Mouse (Mus musculus) CH12.LX (cell line): ENCODE measurements around the gene Tfdp2. TPM values are rescaled to one million over a fixed set of nuclear protein-coding genes. Genes with fewer than 3 reads are reported as not detected.

Experiments used
- DNase-seq: peaks from one replicate; pipeline ENCODE4 v3.0.0-alpha.2; 2013; ENCODE audit errors: extremely low read depth
- H3K27ac ChIP-seq: 2 replicates; pipeline ENCODE4 v1.5.1; 2012; ENCODE audit warnings: low read depth, mild to moderate bottlenecking, control low read depth, moderate library complexity; ENCODE audit not compliant: insufficient read depth
- H3K27me3 ChIP-seq: replicated peaks from 2 replicates; pipeline ENCODE3; 2012; ENCODE audit warnings: inconsistent platforms
- H3K36me3 ChIP-seq, 2 experiments: replicated peaks in 1 of 2; 2 replicates each; pipeline versions ENCODE3 to v1.6.1; 2012; ENCODE audit warnings: inconsistent platforms in 1 of 2, low read length in 1 of 2, mild to moderate bottlenecking in 1 of 2, mixed read lengths in 1 of 2, moderate library complexity in 1 of 2; ENCODE audit not compliant: control insufficient read depth in 1 of 2, insufficient read depth in 1 of 2
- H3K4me1 ChIP-seq, 2 experiments: 2 replicates each; pipeline ENCODE4 v1.6.1; 2012; ENCODE audit warnings: inconsistent platforms in 1 of 2, moderate library complexity in 1 of 2; ENCODE audit not compliant: insufficient read depth in 2 of 2, control insufficient read depth in 1 of 2
- H3K4me2 ChIP-seq: 2 replicates; pipeline ENCODE4 v1.6.1; 2012; ENCODE audit warnings: low read depth, mild to moderate bottlenecking, control low read depth; ENCODE audit not compliant: poor library complexity, insufficient read depth, severe bottlenecking
- H3K4me3 ChIP-seq, 3 experiments: fragments of 150-350 bp in 1 of 3; sonication (generic) in 1 of 3; replicated peaks in 1 of 3; 2 replicates each; pipeline versions ENCODE3 to v1.5.1; 2011 to 2012; ENCODE audit warnings: low read depth in 2 of 3, low read length in 2 of 3, mild to moderate bottlenecking in 2 of 3, moderate library complexity in 2 of 3, control low read depth in 1 of 3, improper control_type of control experiment in 1 of 3, inconsistent platforms in 1 of 3, mixed read lengths in 1 of 3; ENCODE audit not compliant: poor library complexity in 1 of 3
- H3K79me2 ChIP-seq: replicated peaks from 2 replicates; pipeline ENCODE4 v1.6.1; 2012; ENCODE audit warnings: mild to moderate bottlenecking, moderate library complexity; ENCODE audit not compliant: control insufficient read depth, poor library complexity, insufficient read depth, severe bottlenecking; ENCODE audit errors: extremely low read depth
- H3K9ac ChIP-seq: 2 replicates; pipeline ENCODE4 v1.6.1; 2012; ENCODE audit warnings: low read depth, mild to moderate bottlenecking, control low read depth, moderate library complexity; ENCODE audit not compliant: insufficient read depth
- H3K9me3 ChIP-seq: replicated peaks from 2 replicates; pipeline ENCODE3; 2012; ENCODE audit warnings: low read length, inconsistent platforms, mixed read lengths
- CHD2 ChIP-seq: IDR thresholded peaks from 2 replicates; pipeline ENCODE4 v1.6.1; 2011; ENCODE audit warnings: low read length, improper control_type of control experiment
- CTCF ChIP-seq, 2 experiments: IDR thresholded peaks in 1 of 2; conservative IDR thresholded peaks in 1 of 2; 2 replicates each; pipeline ENCODE4 v1.5.1; 2011 to 2012; ENCODE audit warnings: low read depth in 2 of 2, low read length in 2 of 2, improper control_type of control experiment in 1 of 2, inconsistent platforms in 1 of 2, mild to moderate bottlenecking in 1 of 2, moderate library complexity in 1 of 2
- E2F4 ChIP-seq: IDR thresholded peaks from 2 replicates; pipeline ENCODE4 v1.6.1; 2011; ENCODE audit warnings: low read depth, low read length, improper control_type of control experiment; ENCODE audit not compliant: insufficient replicate concordance
- EP300 ChIP-seq: IDR thresholded peaks from 2 replicates; pipeline ENCODE4 v1.6.1; 2011; ENCODE audit warnings: low read length, improper control_type of control experiment
- ETS1 ChIP-seq: conservative IDR thresholded peaks from 2 replicates; pipeline ENCODE4 v1.6.1; 2012; ENCODE audit warnings: low read depth, mild to moderate bottlenecking, inconsistent platforms, low read length, improper control_type of control experiment, moderate library complexity
- JUN ChIP-seq: IDR thresholded peaks from 2 replicates; pipeline ENCODE4 v1.6.1; 2011; ENCODE audit warnings: low read depth, mild to moderate bottlenecking, low read length, improper control_type of control experiment, moderate library complexity; ENCODE audit not compliant: insufficient read depth
- JUND ChIP-seq: conservative IDR thresholded peaks from 2 replicates; pipeline ENCODE4 v1.6.1; 2011; ENCODE audit warnings: low read depth, low read length, improper control_type of control experiment
- MEF2A ChIP-seq: IDR thresholded peaks from 2 replicates; pipeline ENCODE4 v1.6.1; 2014; ENCODE audit warnings: low read depth, mild to moderate bottlenecking, inconsistent platforms, low read length, improper control_type of control experiment, borderline replicate concordance
- ZC3H11A ChIP-seq: IDR thresholded peaks from 2 replicates; pipeline ENCODE4 v1.6.1; 2012; ENCODE audit warnings: low read depth, mild to moderate bottlenecking, inconsistent platforms, low read length, improper control_type of control experiment
- ZMIZ1 ChIP-seq: IDR thresholded peaks from 2 replicates; pipeline ENCODE4 v1.6.1; 2012; ENCODE audit warnings: low read depth, mild to moderate bottlenecking, inconsistent platforms, low read length, improper control_type of control experiment
- dilution Hi-C: fragments of 300-500 bp; cut with MboI; formaldehyde crosslinking; loops from 2 replicates; pipeline ENCODE4 v1.14.3; 2020; ENCODE audit warnings: low sequenced_read_pairs; ENCODE audit not compliant: extremely low pct_unique_long_range_greater_than_20kb, extremely low pct_ligation_motif_present
- in situ Hi-C: fragments of 300-500 bp; cut with MboI; formaldehyde crosslinking; loops from 3 replicates; pipeline ENCODE4 v1.14.3; 2019; ENCODE audit warnings: low sequenced_read_pairs, low pct_ligation_motif_present, low pct_unique_long_range_greater_than_20kb, mixed read lengths
- polyA plus RNA-seq: library from polyadenylated mRNA; unstranded; fragments of >175 nt; gene quantifications from 2 replicates; pipeline ENCODE4 v1.2.1, GENCODE M21; 2012; ENCODE audit warnings: low read depth; ENCODE audit not compliant: insufficient read length
- total RNA-seq, 2 experiments: library from RNA; depleted of rRNA; stranded (reverse); fragments of 300-350 nt in 1 of 2; fragments of >200 nt in 1 of 2; gene quantifications; 2 replicates each; pipeline ENCODE4 v1.2.3; 2012 to 2014

Gene Tfdp2
- total and polyA plus RNA-seq, 3 experiments = 3.4 to 4.9 (median 4.7) TPM

GRCm38 (mm10) chr9:96196636-96197181 is 634 bp downstream of the Tfdp2 start:
- no peak for DNase-seq
- Histone ChIP-seq H3K4me2 (peak overlapping the region; percentile 59), H3K79me2 (no peaks in the 10 kb centered on the region), H3K4me3 (peak overlapping the region; percentile 52 to 85 (median 66)), H3K9me3 (no peaks in the 10 kb centered on the region), H3K27ac (no peak overlapping the region), H3K4me1 (peaks cover 5 to 13% of the 10 kb centered on the region in 2 experiments; a peak in 2 of 4 replicates), H3K36me3 (no peaks in the 10 kb centered on the region), H3K27me3 (peaks cover 7% of the 10 kb centered on the region), H3K9ac (peak overlapping the region; percentile 59)
- TF ChIP-seq E2F4 = no peak
- 0 out of 4 replicates have a peak, but pooled peaks of 1 of the 2 experiments have one; percentile 6 for TF ChIP-seq CTCF (conservative IDR thresholded peaks at IDR 0.05 in 1 of 2, IDR thresholded peaks at IDR 0.05 in 1 of 2; ENCODE audit: low read depth in 2 of 2, low read length in 2 of 2)
- in situ Hi-C loops (no loop called here), dilution Hi-C loops (no loop called here)

GRCm38 (mm10) chr9:96197806-96198205 is 1.7 kb downstream of the Tfdp2 start:
- no peak overlapping the region for H3K27ac ChIP-seq
- H3K9me3 ChIP-seq = no peaks in the 10 kb centered on the region
- H3K79me2 ChIP-seq = no peaks in the 10 kb centered on the region
- H3K4me3 ChIP-seq = no peak overlapping the region
- peaks cover 5 to 13% of the 10 kb centered on the region in 2 experiments; a peak in 2 of 4 replicates for H3K4me1 ChIP-seq
- dilution Hi-C loops = no loop called here
- H3K36me3 ChIP-seq = no peaks in the 10 kb centered on the region
- TF ChIP-seq CTCF (conservative IDR thresholded peaks at IDR 0.05 in 1 of 2, IDR thresholded peaks at IDR 0.05 in 1 of 2; ENCODE audit: low read depth in 2 of 2, low read length in 2 of 2) = no peak
- H3K4me2 ChIP-seq = no peak overlapping the region
- in situ Hi-C loops = no loop called here
- H3K27me3 ChIP-seq = peaks cover 7% of the 10 kb centered on the region
- no peak for DNase-seq
- H3K9ac ChIP-seq = no peak overlapping the region

- H3K27me3 ChIP-seq = no peaks in the 10 kb centered on the region
- in situ Hi-C loops (no loop called here), dilution Hi-C loops (no loop called here)
- H3K4me1 ChIP-seq = no peaks in the 10 kb centered on the region
- no peaks in the 10 kb centered on the region for H3K9me3 ChIP-seq
- H3K79me2 ChIP-seq = no peaks in the 10 kb centered on the region
- no peak overlapping the region for H3K27ac ChIP-seq
- H3K4me3 ChIP-seq = no peak overlapping the region
- H3K36me3 ChIP-seq = no peaks in the 10 kb centered on the region
- H3K9ac ChIP-seq = no peak overlapping the region
- DNase-seq = no peak
- no peak for TF ChIP-seq ZMIZ1
- no peak for TF ChIP-seq CHD2
- no peak for TF ChIP-seq E2F4
- TF ChIP-seq JUND = no peak
- TF ChIP-seq EP300 = no peak
- no peak for TF ChIP-seq MEF2A
- TF ChIP-seq ETS1 = no peak
- TF ChIP-seq JUN = no peak
- TF ChIP-seq ZC3H11A = no peak
- no peak overlapping the region for H3K4me2 ChIP-seq
Observed at GRCm38 (mm10) chr9:96203663-96204062, 7.6 kb downstream of the Tfdp2 start.
